ENCODE assay signal across 8 mouse cellular contexts in genomic region chr7:44818751-44819235, GRCm38 (mm10). TPM values are rescaled to one million over a fixed set of nuclear protein-coding genes. Genes with fewer than 3 reads are reported as not detected.
DNase-seq lines count a peak whose midpoint lies in the region; ATAC-seq lines count a peak whose summit lies in the region.

No protein-coding gene starts in this region.

- H3K9ac ChIP-seq in midbrain, embryonic 13.5 days (replicated peaks), result peak overlapping the region; percentile 92

- no peaks in the 10 kb centered on the region for H3K9me3 ChIP-seq in midbrain, embryonic 13.5 days

- peak overlapping the region; percentile 90 for H3K4me3 ChIP-seq in midbrain, embryonic 13.5 days (replicated peaks)

- H3K4me1 ChIP-seq in midbrain, embryonic 13.5 days (replicated peaks), result peaks cover 70% of the 10 kb centered on the region

- peak; percentile 45 for DNase-seq in cerebellum, adult 11-12 months
- peak; percentile 73 for DNase-seq in 416B (ENCODE audit: low read depth)
- DNase-seq in cerebellum, adult 9-10 months, result peak; percentile 53
- peak; percentile 23 to 57 for DNase-seq in gastrocnemius, postnatal 4 days (ENCODE audit: low spot score in 2 of 2)
- DNase-seq in kidney, postnatal 25 days, result peak; percentile 35 to 54
- peak; percentile 71 for DNase-seq in urinary bladder, postnatal 25 days (ENCODE audit: low spot score)

- peak overlapping the region; percentile 83 for H3K4me2 ChIP-seq in midbrain, embryonic 13.5 days (replicated peaks)

- H3K36me3 ChIP-seq in midbrain, embryonic 13.5 days, result no peaks in the 10 kb centered on the region

- no peaks in the 10 kb centered on the region for H3K27me3 ChIP-seq in midbrain, embryonic 13.5 days

- ATAC-seq in cerebellum, adult (ENCODE audit: insufficient number of reproducible peaks, low FRiP score, low TSS enrichment), result no peak
- no peak for ATAC-seq in midbrain, embryonic 13.5 days

- 50% methylated on average over 6 of the region's 6 CpGs for whole genome bisulfite sequencing in midbrain, embryonic 13.5 days

- peak overlapping the region; percentile 53 for H3K27ac ChIP-seq in midbrain, embryonic 13.5 days

RNA-seq across cellular contexts. Expression of gene Atf5, which starts 2.3 kb away (rescaled TPM):
- 10 to 100 TPM; 55.6 to 62.2 TPM for total RNA-seq in gastrocnemius, postnatal 4 days (2021)
- 3.8 and 5.4 TPM in 2 replicates for polyA plus RNA-seq in midbrain, embryonic 13.5 days (2015; fragmentation: Nextera tagmentation; extraction: Ambion mirVana)

RNA-seq across cellular contexts. Expression of gene Il4i1, which starts 2.6 kb away (rescaled TPM):
- total RNA-seq in gastrocnemius, postnatal 4 days (2021), result 1 to 10 TPM; 1.6 to 1.8 TPM
- polyA plus RNA-seq in midbrain, embryonic 13.5 days (2015; fragmentation: Nextera tagmentation; extraction: Ambion mirVana), result 2.0 and 2.1 TPM in 2 replicates

RNA-seq across cellular contexts. Expression of gene Nup62, which starts 2.9 kb away (rescaled TPM):
- 10 to 100 TPM; 49.4 to 53.1 TPM for total RNA-seq in gastrocnemius, postnatal 4 days (2021)
- polyA plus RNA-seq in midbrain, embryonic 13.5 days (2015; fragmentation: Nextera tagmentation; extraction: Ambion mirVana), result 55.7 and 61.3 TPM in 2 replicates

RNA-seq across cellular contexts. Expression of gene Akt1s1, which starts 30.0 kb away (rescaled TPM):
- 100 to 1,000 TPM in 1 of 2 experiments, 10 to 100 TPM in 1; 92.4 to 103 TPM for total RNA-seq in gastrocnemius, postnatal 4 days (2021)
- 78.9 and 88.2 TPM in 2 replicates for polyA plus RNA-seq in midbrain, embryonic 13.5 days (2015; fragmentation: Nextera tagmentation; extraction: Ambion mirVana)

RNA-seq across cellular contexts. Expression of gene Tbc1d17, which starts 30.1 kb away (rescaled TPM):
- 10 to 100 TPM; 56.5 to 63.4 TPM for total RNA-seq in gastrocnemius, postnatal 4 days (2021)
- 109 and 110 TPM in 2 replicates for polyA plus RNA-seq in midbrain, embryonic 13.5 days (2015; fragmentation: Nextera tagmentation; extraction: Ambion mirVana)
